Mouse (Mus musculus) intestine, postnatal 0 days (tissue): ENCODE measurements at regions not wholly inside any gene's neighbourhood (a gene's known extent, or its start where the extent isn't known, plus 50 kb on each side); places are given as distances from the start of the nearest gene placed in this dataset.

Source experiments
- ATAC-seq: fragments of 200-750 bp; cut with Nextera tagmentation; 2 replicates; pipeline ENCODE4 v1.8.0; 2017; ENCODE audit warnings: mild to moderate bottlenecking, moderate TSS enrichment, moderate library complexity
- H3K27ac ChIP-seq: fragments of 300-500 bp; sonication (generic); 2 replicates; pipeline ENCODE4 v1.5.1; 2014; ENCODE audit warnings: mild to moderate bottlenecking, low read depth, low read length, moderate library complexity
- H3K27me3 ChIP-seq: fragments of 300-500 bp; sonication (generic); replicated peaks from 2 replicates; pipeline ENCODE4 v1.6.1; 2014; ENCODE audit warnings: low read length, mixed read lengths; ENCODE audit not compliant: control insufficient read depth, insufficient read depth
- H3K36me3 ChIP-seq: fragments of 300-500 bp; sonication (generic); 2 replicates; pipeline ENCODE4 v1.6.1; 2014; ENCODE audit warnings: mild to moderate bottlenecking, moderate library complexity; ENCODE audit not compliant: control insufficient read depth, insufficient read depth
- H3K4me1 ChIP-seq: fragments of 300-500 bp; sonication (generic); replicated peaks from 2 replicates; pipeline ENCODE4 v1.6.1; 2014; ENCODE audit warnings: antibody characterized with exemption, low read length, mixed read lengths; ENCODE audit not compliant: control insufficient read depth, insufficient read depth
- H3K4me2 ChIP-seq: fragments of 300-500 bp; sonication (generic); replicated peaks from 2 replicates; pipeline ENCODE4 v1.6.1; 2014; ENCODE audit warnings: low read depth, mild to moderate bottlenecking, moderate library complexity
- H3K4me3 ChIP-seq: fragments of 300-500 bp; sonication (generic); 2 replicates; pipeline ENCODE4 v1.5.1; 2014; ENCODE audit warnings: low read depth, low read length
- H3K9ac ChIP-seq: fragments of 300-500 bp; sonication (generic); 2 replicates; pipeline ENCODE4 v1.6.1; 2014; ENCODE audit warnings: mild to moderate bottlenecking, low read depth, low read length
- H3K9me3 ChIP-seq: fragments of 300-500 bp; sonication (generic); 2 replicates; pipeline ENCODE4 v1.6.1; 2016; ENCODE audit warnings: mixed run types; ENCODE audit not compliant: control insufficient read depth
- CTCF ChIP-seq: sonication (generic); IDR thresholded peaks from 2 replicates; pipeline ENCODE4 v1.5.1; 2016; ENCODE audit warnings: low read depth, mild to moderate bottlenecking, control low read depth, antibody characterized with exemption, moderate library complexity
- WGBS: fragments of 180-500 bp; shearing (Covaris S2); extraction: QIAGEN DNeasy Blood & Tissue Kit; methylation state at CpG from one replicate; pipeline ENCODE4 v1.1.7; 2014; 5-methylcytosine and 5-hydroxymethylcytosine counted together

GRCm38 (mm10) chr16:85966892-85967444, 65.3 kb upstream of the Adamts5 start:
- ATAC-seq: no peak

GRCm38 (mm10) chr16:85966251-85966650, 64.6 kb upstream of the Adamts5 start:
- Histone ChIP-seq H3K27me3 (no peaks in the 10 kb centered on the region), H3K9me3 (no peaks in the 10 kb centered on the region), H3K4me2 (no peak overlapping the region), H3K27ac (no peak overlapping the region), H3K4me1 (no peaks in the 10 kb centered on the region), H3K36me3 (no peaks in the 10 kb centered on the region), H3K9ac (no peak overlapping the region), H3K4me3 (no peak overlapping the region)
- ATAC-seq: no peak
- WGBS: 70% methylated on average over 4 of the region's 4 CpGs
- TF ChIP-seq CTCF: no peak

More at GRCm38 (mm10) chr16:85966892-85967444, 65.3 kb upstream of the Adamts5 start:
- Histone ChIP-seq H3K4me3 (no peak overlapping the region), H3K36me3 (no peaks in the 10 kb centered on the region), H3K27ac (no peak overlapping the region), H3K4me2 (no peak overlapping the region), H3K9me3 (no peaks in the 10 kb centered on the region), H3K4me1 (no peaks in the 10 kb centered on the region), H3K27me3 (no peaks in the 10 kb centered on the region), H3K9ac (no peak overlapping the region)
- 30% methylated on average over 4 of the region's 4 CpGs for WGBS
- no peak for TF ChIP-seq CTCF

GRCm38 (mm10) chr16:85964352-85965210, 63.0 kb upstream of the Adamts5 start:
- no peak overlapping the region for H3K27ac ChIP-seq

GRCm38 (mm10) chr16:85956006-85956562, 54.5 kb upstream of the Adamts5 start:
- ATAC-seq: no peak
- Histone ChIP-seq H3K9me3 (no peaks in the 10 kb centered on the region), H3K27me3 (no peaks in the 10 kb centered on the region), H3K27ac (no peak overlapping the region), H3K9ac (no peak overlapping the region), H3K4me1 (no peaks in the 10 kb centered on the region), H3K4me3 (no peak overlapping the region), H3K4me2 (no peak overlapping the region), H3K36me3 (no peaks in the 10 kb centered on the region)
- WGBS: 73% methylated on average over 4 of the region's 4 CpGs
- TF ChIP-seq CTCF: no peak

More at GRCm38 (mm10) chr16:85964352-85965210, 63.0 kb upstream of the Adamts5 start:
- H3K4me2 ChIP-seq: no peak overlapping the region
- no peak overlapping the region for H3K9ac ChIP-seq
- no peak overlapping the region for H3K4me3 ChIP-seq
- no peaks in the 10 kb centered on the region for H3K9me3 ChIP-seq
- WGBS: 67% methylated on average over 2 of the region's 2 CpGs
- no peaks in the 10 kb centered on the region for H3K36me3 ChIP-seq
- H3K27me3 ChIP-seq: no peaks in the 10 kb centered on the region
- H3K4me1 ChIP-seq: no peaks in the 10 kb centered on the region
- ATAC-seq: no peak
- no peak for TF ChIP-seq CTCF

DNA sequence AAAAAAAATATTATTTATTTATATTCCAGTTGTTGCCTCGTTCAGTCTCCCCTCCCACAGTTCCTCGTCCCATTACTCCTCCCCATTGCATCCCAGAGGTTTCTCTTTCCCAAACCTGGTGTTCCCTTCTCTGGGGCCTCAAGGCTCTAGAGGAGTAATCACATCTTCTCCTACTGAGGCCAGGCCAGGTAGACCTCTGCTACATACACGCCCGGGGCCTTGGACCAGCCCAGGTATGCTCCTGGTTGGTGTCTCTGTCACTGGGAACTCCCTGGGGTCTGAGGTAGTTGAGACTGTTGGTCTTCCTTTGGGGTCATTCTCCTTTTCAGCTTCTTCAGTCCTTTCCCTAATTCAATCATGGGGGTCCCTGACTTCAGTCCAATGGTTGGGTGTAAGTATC, 50.0 kb upstream of the Adamts5 start:
- WGBS: 87% methylated on average over 4 of the region's 4 CpGs
- no peaks in the 10 kb centered on the region for H3K27me3 ChIP-seq
- no peak overlapping the region for H3K4me2 ChIP-seq
- H3K36me3 ChIP-seq: no peaks in the 10 kb centered on the region
- H3K9ac ChIP-seq: no peak overlapping the region
- no peaks in the 10 kb centered on the region for H3K9me3 ChIP-seq
- H3K27ac ChIP-seq: no peak overlapping the region
- ATAC-seq: no peak
- no peak for TF ChIP-seq CTCF
- no peaks in the 10 kb centered on the region for H3K4me1 ChIP-seq
- H3K4me3 ChIP-seq: no peak overlapping the region
